Mouse (Mus musculus) G1E (cell line): ENCODE measurements around the gene Fez2. TPM values are rescaled to one million over a fixed set of nuclear protein-coding genes. Genes with fewer than 3 reads are reported as not detected.

ENCODE experiments used
- ATAC-seq: 2 replicates; pipeline ENCODE4 v1.8.0; 2016; ENCODE audit warnings: mild to moderate bottlenecking; ENCODE audit not compliant: insufficient number of reproducible peaks, poor library complexity, low FRiP score, severe bottlenecking; ENCODE audit errors: extremely low read depth
- DNase-seq: peaks from one replicate; pipeline ENCODE4 v3.0.0; 2012; ENCODE audit warnings: low spot score
- H3K27me3 ChIP-seq: 2 replicates; pipeline ENCODE4 v1.6.1; 2012; ENCODE audit warnings: mild to moderate bottlenecking, low read length, inconsistent platforms; ENCODE audit not compliant: insufficient read depth
- H3K36me3 ChIP-seq: replicated peaks from 2 replicates; pipeline ENCODE3; 2012; ENCODE audit warnings: mild to moderate bottlenecking, inconsistent platforms
- H3K4me1 ChIP-seq: 2 replicates; pipeline ENCODE4 v1.6.1; 2012; ENCODE audit warnings: low read depth, low read length, inconsistent platforms, mixed read lengths; ENCODE audit not compliant: insufficient read depth
- H3K4me3 ChIP-seq: 2 replicates; pipeline ENCODE4 v1.5.1; 2012; ENCODE audit warnings: low read depth, mild to moderate bottlenecking, inconsistent platforms, low read length, moderate library complexity, mixed read lengths
- H3K9me3 ChIP-seq: replicated peaks from 2 replicates; pipeline ENCODE4 v1.6.1; 2012; ENCODE audit warnings: inconsistent platforms
- CTCF ChIP-seq: IDR thresholded peaks from 2 replicates; pipeline ENCODE4 v1.5.1; 2012; ENCODE audit warnings: low read depth, low read length, inconsistent platforms, mixed read lengths
- GATA1 ChIP-seq: IDR thresholded peaks from 2 replicates; pipeline ENCODE4 v1.6.1; 2012; ENCODE audit warnings: borderline replicate concordance, low read length, inconsistent platforms, mixed read lengths
- GATA2 ChIP-seq: IDR thresholded peaks from 2 replicates; pipeline ENCODE4 v1.6.1; 2012; ENCODE audit warnings: low read depth, low read length, inconsistent platforms, borderline replicate concordance
- POLR2AphosphoS5 ChIP-seq: IDR thresholded peaks from 2 replicates; pipeline ENCODE4 v1.6.1; 2012; ENCODE audit warnings: low read depth, low read length, inconsistent platforms; ENCODE audit not compliant: insufficient replicate concordance
- TAL1 ChIP-seq: conservative IDR thresholded peaks from 2 replicates; pipeline ENCODE4 v1.6.1; 2012; ENCODE audit warnings: low read depth, low read length, inconsistent platforms, mixed read lengths
- polyA plus RNA-seq: library from polyadenylated mRNA; stranded (reverse); fragments of >175 nt; gene quantifications from 2 replicates; pipeline ENCODE4 v1.2.3, GENCODE M21; 2012
- total RNA-seq, 2 experiments: library from RNA; stranded (forward) in 1 of 2; stranded (reverse) in 1 of 2; fragments of 200-1000 nt in 1 of 2; fragments of >200 nt in 1 of 2; fragmentation: Nextera tagmentation in 1 of 2; gene quantifications; 2 replicates each; pipeline ENCODE4 v1.2.3; 2014 to 2017

Gene Fez2
- total and polyA plus RNA-seq, 3 experiments = 3.1 to 14.6 (median 9.3) TPM

GRCm38 (mm10) chr17:78333275-78333674 is 84.7 kb downstream of the Fez2 start:
- Histone ChIP-seq H3K9me3 (no peaks in the 10 kb centered on the region), H3K4me3 (no peak overlapping the region), H3K27me3 (no peaks in the 10 kb centered on the region), H3K4me1 (peaks cover 15% of the 10 kb centered on the region), H3K36me3 (peaks cover 72% of the 10 kb centered on the region)
- no peak for DNase-seq
- no peak for TF ChIP-seq GATA2
- TF ChIP-seq POLR2AphosphoS5 = no peak
- TF ChIP-seq TAL1 = no peak
- no peak for TF ChIP-seq GATA1
- TF ChIP-seq CTCF = no peak
- ATAC-seq = no peak

DNA sequence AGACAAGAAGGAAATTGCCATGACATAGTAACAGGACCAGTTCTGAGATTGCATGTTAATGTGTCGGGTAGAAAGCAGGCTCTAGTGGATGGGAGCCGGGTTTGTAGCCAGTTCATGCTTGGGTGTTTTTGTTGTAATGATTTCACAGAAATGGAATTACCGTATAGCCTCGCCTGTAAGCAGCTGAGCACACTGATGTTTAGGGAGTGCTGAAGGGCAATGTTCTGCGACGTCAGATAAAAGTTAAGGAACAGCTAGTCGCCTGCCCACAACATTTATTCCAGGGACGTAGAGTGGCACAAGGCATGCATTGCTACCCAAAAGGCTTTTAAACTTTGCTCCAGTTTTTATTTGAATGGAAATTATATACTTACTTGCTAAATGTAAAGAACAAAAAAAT is 86.5 kb downstream of the Fez2 start:
- H3K27me3 ChIP-seq = no peaks in the 10 kb centered on the region
- no peaks in the 10 kb centered on the region for H3K9me3 ChIP-seq
- H3K4me1 ChIP-seq = peaks cover 31% of the 10 kb centered on the region
- TF ChIP-seq GATA2 (no peak), CTCF (no peak), GATA1 (no peak), TAL1 (no peak), POLR2AphosphoS5 (no peak)
- ATAC-seq (no peak), DNase-seq (no peak)
- no peak overlapping the region for H3K4me3 ChIP-seq
- H3K36me3 ChIP-seq = peaks cover 62% of the 10 kb centered on the region

- no peak overlapping the region; the same call in 1 of the 2 replicates for H3K4me3 ChIP-seq
- H3K4me1 ChIP-seq = peaks cover 51% of the 10 kb centered on the region
- TF ChIP-seq TAL1 (peak; percentile 67), POLR2AphosphoS5 (no peak)
- H3K9me3 ChIP-seq = no peaks in the 10 kb centered on the region
- peak; percentile 90 for ATAC-seq
- DNase-seq = peak; percentile 40
- peaks cover 55% of the 10 kb centered on the region for H3K36me3 ChIP-seq
- H3K27me3 ChIP-seq = no peaks in the 10 kb centered on the region
Measured at GRCm38 (mm10) chr17:78328287-78328686, 89.7 kb downstream of the Fez2 start.

DNA sequence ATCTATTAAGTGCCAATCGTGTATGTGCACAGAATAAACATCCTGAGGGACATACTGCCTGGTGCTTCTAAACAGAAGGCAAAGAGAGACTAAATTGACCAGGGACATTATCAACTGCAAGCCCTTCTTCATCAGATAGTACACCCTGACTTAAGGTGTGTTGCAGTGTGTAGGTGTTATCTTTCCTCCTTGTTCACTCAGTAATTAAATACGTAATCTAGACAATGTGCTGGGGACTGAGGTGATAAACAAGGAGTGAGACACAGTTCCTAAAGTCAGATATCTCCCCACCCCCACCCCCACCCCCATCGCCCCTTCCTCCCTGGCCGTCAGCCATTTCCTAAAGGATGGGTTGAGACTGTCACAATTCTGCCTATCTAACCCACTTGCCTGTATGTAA is 90.8 kb downstream of the Fez2 start:
- Histone ChIP-seq H3K27me3 (no peaks in the 10 kb centered on the region), H3K9me3 (no peaks in the 10 kb centered on the region), H3K36me3 (peaks cover 57% of the 10 kb centered on the region), H3K4me3 (no peak overlapping the region; the same call in 1 of the 2 replicates), H3K4me1 (peaks cover 58% of the 10 kb centered on the region)
- DNase-seq = no peak
- ATAC-seq = peak; percentile 23
- TF ChIP-seq GATA1 = no peak
- peak; percentile 23; the same call in 1 of the 2 replicates for TF ChIP-seq TAL1
- no peak for TF ChIP-seq GATA2

- DNase-seq (no peak), ATAC-seq (no peak)
- Histone ChIP-seq H3K36me3 (peaks cover 57% of the 10 kb centered on the region), H3K27me3 (no peaks in the 10 kb centered on the region), H3K9me3 (no peaks in the 10 kb centered on the region), H3K4me1 (peaks cover 62% of the 10 kb centered on the region), H3K4me3 (no peak overlapping the region; the same call in 1 of the 2 replicates)
- TF ChIP-seq TAL1 (no peak), POLR2AphosphoS5 (no peak), GATA1 (no peak), CTCF (no peak), GATA2 (no peak)
Measured at GRCm38 (mm10) chr17:78326381-78326780, 91.6 kb downstream of the Fez2 start.

GRCm38 (mm10) chr17:78325761-78326332 is 92.1 kb downstream of the Fez2 start:
- Histone ChIP-seq H3K4me3 (no peak overlapping the region), H3K9me3 (no peaks in the 10 kb centered on the region), H3K36me3 (peaks cover 58% of the 10 kb centered on the region), H3K27me3 (no peaks in the 10 kb centered on the region), H3K4me1 (peaks cover 67% of the 10 kb centered on the region)
- DNase-seq = no peak
- no peak for ATAC-seq
- TF ChIP-seq POLR2AphosphoS5 = no peak
- TF ChIP-seq TAL1 = no peak
- no peak for TF ChIP-seq CTCF
- TF ChIP-seq GATA1 = no peak
- TF ChIP-seq GATA2 = no peak
